Mouse (Mus musculus) spleen, adult 18-20 months (tissue): Measurements from ENCODE around the gene Zfp182.

Experiments used
- DNase-seq, 2 experiments: peaks; one replicate each; pipeline ENCODE4 v3.0.0; 2022; ENCODE audit warnings: mixed read lengths in 2 of 2

The Zfp182 gene

GRCm38 (mm10) chrX:21061866-21062543, at the start of gene Zfp182:
Gene Zfp182 (minus strand): TSS chrX:21062316.
- DNase-seq: peak; percentile 62 to 64

GRCm38 (mm10) chrX:21089867-21090239, 27.7 kb upstream of the Zfp182 start:
- no peak for DNase-seq

GRCm38 (mm10) chrX:21088983-21089866, 27.1 kb upstream of the Zfp182 start, which contains the start of gene Zfp300:
Gene Zfp300 (minus strand): TSS chrX:21089527.
- DNase-seq: peak; percentile 25 to 46

- no peak for DNase-seq
Measured at GRCm38 (mm10) chrX:21088645-21088982, 26.5 kb upstream of the Zfp182 start.

GRCm38 (mm10) chrX:21068106-21068505, 6.0 kb upstream of the Zfp182 start, which contains the start of gene Spaca5:
Gene Spaca5 (plus strand): TSS chrX:21068406.
- DNase-seq: no peak

- DNase-seq: no peak
Measured at GRCm38 (mm10) chrX:21062544-21062890, 401 bp upstream of the Zfp182 start.

GRCm38 (mm10) chrX:21061460-21061859, 656 bp downstream of the Zfp182 start:
- no peak for DNase-seq

- DNase-seq: no peak
Measured at GRCm38 (mm10) chrX:20980901-20981300, 81.2 kb downstream of the Zfp182 start.
